Mouse (Mus musculus) heart, embryonic 11.5 days (tissue): ENCODE measurements around the gene Samd13. TPM values are rescaled to one million over a fixed set of nuclear protein-coding genes. Genes with fewer than 3 reads are reported as not detected.

Experiments used
- ATAC-seq: fragments of 200-750 bp; cut with Nextera tagmentation; replicated peaks from 2 replicates; pipeline ENCODE4 v1.8.0; 2017; ENCODE audit warnings: moderate library complexity; ENCODE audit not compliant: insufficient number of reproducible peaks, low FRiP score, low TSS enrichment
- H3K27ac ChIP-seq: fragments of 300-500 bp; sonication (generic); 2 replicates; pipeline ENCODE4 v1.5.1; 2014; ENCODE audit warnings: mild to moderate bottlenecking, low read depth, low read length
- H3K27me3 ChIP-seq: fragments of 300-500 bp; sonication (generic); 2 replicates; pipeline ENCODE4 v1.6.1; 2014; ENCODE audit warnings: mild to moderate bottlenecking, low read length, mixed read lengths; ENCODE audit not compliant: control insufficient read depth, insufficient read depth
- H3K36me3 ChIP-seq: fragments of 300-500 bp; sonication (generic); 2 replicates; pipeline ENCODE4 v1.6.1; 2014; ENCODE audit warnings: mild to moderate bottlenecking, low read length, moderate library complexity, mixed read lengths; ENCODE audit not compliant: control insufficient read depth, insufficient read depth
- H3K4me1 ChIP-seq: fragments of 300-500 bp; sonication (generic); 2 replicates; pipeline ENCODE4 v1.6.1; 2014; ENCODE audit warnings: low read length; ENCODE audit not compliant: control insufficient read depth, insufficient read depth
- H3K4me2 ChIP-seq: fragments of 300-500 bp; sonication (generic); 2 replicates; pipeline ENCODE4 v1.6.1; 2014; ENCODE audit warnings: mild to moderate bottlenecking, moderate library complexity
- H3K4me3 ChIP-seq: fragments of 300-500 bp; sonication (generic); 2 replicates; pipeline ENCODE4 v1.5.1; 2014; ENCODE audit warnings: low read depth, low read length
- H3K9ac ChIP-seq: fragments of 300-500 bp; sonication (generic); 2 replicates; pipeline ENCODE4 v1.6.1; 2014; ENCODE audit warnings: mild to moderate bottlenecking, low read depth, low read length, moderate library complexity
- H3K9me3 ChIP-seq: fragments of 300-500 bp; sonication (generic); replicated peaks from 2 replicates; pipeline ENCODE4 v1.6.1; 2016; ENCODE audit warnings: low read length; ENCODE audit not compliant: control insufficient read depth
- WGBS: fragments of 180-500 bp; shearing (Covaris S2); extraction: QIAGEN DNeasy Blood & Tissue Kit; methylation state at CpG from one replicate; pipeline ENCODE4 v1.1.7; 2014; ENCODE audit not compliant: insufficient replicate concordance; 5-methylcytosine and 5-hydroxymethylcytosine counted together
- polyA plus RNA-seq: library from polyadenylated mRNA; unstranded; fragments of >200 nt; fragmentation: Nextera tagmentation; extraction: Ambion mirVana; gene quantifications from 2 replicates; pipeline ENCODE4 v1.2.1, GENCODE M21; 2014

The Samd13 gene
- polyA plus RNA-seq, 1 experiment from 2014 or later, result 1.7 TPM

DNA sequence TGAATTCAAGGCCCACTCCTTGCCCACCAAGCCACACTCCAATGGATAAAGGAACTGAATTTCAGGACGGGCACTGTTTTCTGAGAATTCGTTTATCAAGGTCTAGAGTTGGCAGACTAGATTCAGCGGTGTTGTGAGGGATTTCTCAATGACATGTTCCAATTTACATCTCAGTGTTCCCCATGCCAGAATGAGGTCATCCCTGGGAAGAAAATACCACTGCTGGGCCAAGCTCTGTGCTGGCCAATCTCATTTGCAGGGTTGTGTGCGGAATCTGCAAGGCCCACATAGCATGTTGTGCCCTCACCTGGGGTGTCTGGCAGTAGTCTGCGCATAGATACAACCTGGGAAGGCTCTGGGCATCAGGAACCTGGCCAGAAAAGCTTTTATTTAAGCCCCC lies 26.1 kb downstream of the Samd13 start:
- ATAC-seq, result no peak
- no peak overlapping the region for H3K4me3 ChIP-seq
- no peaks in the 10 kb centered on the region for H3K36me3 ChIP-seq
- H3K9me3 ChIP-seq, result no peaks in the 10 kb centered on the region
- H3K4me1 ChIP-seq, result peaks cover 3% of the 10 kb centered on the region
- 86% methylated on average over 5 of the region's 5 CpGs for WGBS
- H3K27me3 ChIP-seq, result no peaks in the 10 kb centered on the region
- H3K9ac ChIP-seq, result no peak overlapping the region
- no peak overlapping the region for H3K27ac ChIP-seq
- H3K4me2 ChIP-seq, result no peak overlapping the region

DNA sequence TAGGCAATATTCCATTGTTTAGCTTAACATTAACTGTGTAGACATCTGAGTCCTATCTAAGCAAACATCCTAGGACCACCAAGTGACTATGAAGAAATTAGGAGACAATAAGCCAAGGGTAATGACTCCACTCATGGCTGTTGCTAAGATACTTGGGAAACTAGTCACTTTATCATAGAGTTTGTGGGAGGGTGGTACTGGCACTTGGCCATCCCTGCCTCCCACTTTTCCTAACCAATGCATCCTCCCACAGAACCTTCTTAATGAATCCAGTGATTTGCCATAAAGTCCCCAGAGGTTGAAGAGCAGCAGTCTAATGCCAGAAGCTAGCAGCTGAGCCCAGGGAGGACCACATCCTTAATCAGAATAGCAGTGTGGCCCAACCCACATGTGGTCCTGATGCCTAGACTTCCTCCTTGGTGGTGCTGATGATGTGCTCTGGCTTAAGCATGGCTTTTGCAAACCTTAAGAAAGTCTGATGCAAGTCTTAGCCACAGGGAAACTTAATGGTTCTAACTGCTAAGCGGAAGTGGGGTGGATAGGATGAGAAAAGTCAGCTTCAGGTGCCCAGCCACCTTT lies 27.2 kb downstream of the Samd13 start:
- ATAC-seq, result no peak
- WGBS, result 81% methylated on average over 1 of the region's 1 CpGs

DNA sequence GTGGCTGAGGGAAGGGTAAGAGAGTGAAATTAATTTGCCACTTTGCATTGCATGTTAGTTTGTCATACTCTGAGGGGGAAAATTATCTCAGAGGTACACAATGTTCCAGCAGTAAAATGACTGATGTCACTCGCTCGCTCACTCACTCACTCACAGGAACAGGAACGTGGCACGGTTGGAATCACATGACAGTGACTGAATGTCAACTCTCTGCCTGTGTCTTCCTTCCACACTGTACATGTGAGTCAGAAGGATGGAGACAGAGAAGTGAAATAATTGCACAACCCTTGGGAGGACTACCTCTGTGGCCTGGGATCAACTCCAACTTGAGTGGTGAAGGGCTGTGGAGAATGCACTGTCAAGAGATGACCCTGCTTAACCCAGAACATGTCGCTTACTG lies 28.0 kb downstream of the Samd13 start:
- Histone ChIP-seq H3K27ac (no peak overlapping the region), H3K4me1 (peaks cover 9% of the 10 kb centered on the region), H3K9ac (no peak overlapping the region), H3K4me3 (no peak overlapping the region), H3K36me3 (no peaks in the 10 kb centered on the region), H3K4me2 (no peak overlapping the region), H3K9me3 (no peaks in the 10 kb centered on the region), H3K27me3 (no peaks in the 10 kb centered on the region)
- 88% methylated on average over 5 of the region's 5 CpGs for WGBS
- ATAC-seq, result no peak

More for the DNA sequence above, 27.2 kb downstream of the Samd13 start:
- Histone ChIP-seq H3K4me1 (peaks cover 9% of the 10 kb centered on the region), H3K36me3 (no peaks in the 10 kb centered on the region), H3K27me3 (no peaks in the 10 kb centered on the region), H3K4me2 (no peak overlapping the region), H3K9ac (no peak overlapping the region), H3K27ac (no peak overlapping the region), H3K4me3 (no peak overlapping the region), H3K9me3 (no peaks in the 10 kb centered on the region)

DNA sequence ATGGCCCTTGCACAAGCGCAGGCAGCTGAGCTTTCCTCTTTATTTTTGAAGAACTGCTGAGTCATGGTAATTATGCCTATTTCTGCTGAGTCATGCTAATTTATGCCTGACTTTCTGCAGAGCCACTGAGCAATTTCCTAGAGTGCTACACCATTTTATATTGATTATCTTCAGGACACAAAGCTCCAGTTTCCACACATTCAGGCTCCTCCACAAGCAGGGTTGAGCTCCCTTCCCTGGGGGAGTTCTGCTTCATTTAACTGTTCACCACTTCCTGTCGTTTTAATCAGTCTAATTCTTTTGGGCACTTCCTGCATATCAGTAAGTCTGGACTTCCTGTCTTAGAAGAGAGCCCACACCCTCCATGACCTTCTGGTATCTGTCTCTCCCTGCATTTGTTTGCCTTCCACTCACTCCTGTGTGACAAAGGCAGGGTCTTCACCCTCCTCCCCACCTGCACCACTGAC lies 30.2 kb downstream of the Samd13 start:
- Histone ChIP-seq H3K9ac (no peak overlapping the region), H3K4me2 (no peak overlapping the region), H3K9me3 (no peaks in the 10 kb centered on the region), H3K4me1 (peaks cover 9% of the 10 kb centered on the region), H3K27me3 (no peaks in the 10 kb centered on the region), H3K27ac (peak overlapping the region; percentile 55), H3K4me3 (no peak overlapping the region), H3K36me3 (no peaks in the 10 kb centered on the region)
- peak; percentile 57 for ATAC-seq
- WGBS, result 37% methylated on average over 2 of the region's 2 CpGs

DNA sequence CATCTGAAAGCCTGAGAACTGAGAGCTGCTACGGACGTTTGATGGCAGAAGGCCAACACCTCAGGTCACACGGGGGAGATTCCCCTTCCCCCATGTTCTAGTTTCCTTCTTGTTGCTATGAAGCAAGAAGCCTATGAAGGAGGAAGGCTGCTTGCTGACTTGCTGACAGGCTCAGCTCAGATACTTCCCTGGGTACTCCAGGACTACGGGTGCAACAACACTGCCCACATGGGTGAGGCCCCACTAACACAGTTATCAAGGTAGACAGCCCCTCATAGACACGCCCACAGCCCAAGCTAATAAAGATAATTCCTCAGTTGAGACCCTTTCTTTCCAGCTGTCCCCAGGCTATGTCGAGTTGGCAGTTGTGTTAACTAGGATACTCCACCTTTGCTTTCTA lies 31.7 kb downstream of the Samd13 start:
- H3K36me3 ChIP-seq, result no peaks in the 10 kb centered on the region
- no peaks in the 10 kb centered on the region for H3K9me3 ChIP-seq
- WGBS, result 29% methylated on average over 6 of the region's 6 CpGs
- H3K27ac ChIP-seq, result 0 out of 2 replicates have a peak overlapping the region, but pooled peaks have one; percentile 31
- H3K4me2 ChIP-seq, result no peak overlapping the region
- H3K4me3 ChIP-seq, result no peak overlapping the region
- peaks cover 9% of the 10 kb centered on the region for H3K4me1 ChIP-seq
- no peaks in the 10 kb centered on the region for H3K27me3 ChIP-seq
- peak; percentile 83 for ATAC-seq
- no peak overlapping the region for H3K9ac ChIP-seq

DNA sequence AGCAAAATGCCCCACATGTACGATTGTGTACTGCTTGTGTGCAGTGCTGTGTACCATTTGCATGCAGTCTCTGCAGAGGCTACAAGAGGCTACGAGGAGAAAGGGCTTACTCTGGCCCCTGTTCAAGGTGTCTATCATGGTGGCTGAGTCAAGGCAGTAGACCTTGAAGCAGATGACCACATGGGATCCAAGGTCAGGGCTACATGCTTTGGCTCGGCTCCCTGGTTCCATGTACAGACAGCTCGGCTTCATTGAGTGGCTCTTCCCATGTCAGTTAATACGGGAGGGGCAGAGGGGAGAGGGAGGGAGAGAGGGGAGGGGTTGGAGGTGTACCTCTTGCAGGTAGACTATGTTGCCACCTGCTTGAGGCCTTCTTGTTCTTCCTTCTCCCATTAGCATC lies 33.0 kb downstream of the Samd13 start:
- no peak overlapping the region for H3K4me3 ChIP-seq
- H3K9me3 ChIP-seq, result no peaks in the 10 kb centered on the region
- H3K27me3 ChIP-seq, result no peaks in the 10 kb centered on the region
- no peak overlapping the region for H3K27ac ChIP-seq
- H3K9ac ChIP-seq, result no peak overlapping the region
- no peak overlapping the region for H3K4me2 ChIP-seq
- H3K36me3 ChIP-seq, result no peaks in the 10 kb centered on the region
- peaks cover 12% of the 10 kb centered on the region for H3K4me1 ChIP-seq
- WGBS, result 84% methylated on average over 5 of the region's 5 CpGs
- no peak for ATAC-seq

DNA sequence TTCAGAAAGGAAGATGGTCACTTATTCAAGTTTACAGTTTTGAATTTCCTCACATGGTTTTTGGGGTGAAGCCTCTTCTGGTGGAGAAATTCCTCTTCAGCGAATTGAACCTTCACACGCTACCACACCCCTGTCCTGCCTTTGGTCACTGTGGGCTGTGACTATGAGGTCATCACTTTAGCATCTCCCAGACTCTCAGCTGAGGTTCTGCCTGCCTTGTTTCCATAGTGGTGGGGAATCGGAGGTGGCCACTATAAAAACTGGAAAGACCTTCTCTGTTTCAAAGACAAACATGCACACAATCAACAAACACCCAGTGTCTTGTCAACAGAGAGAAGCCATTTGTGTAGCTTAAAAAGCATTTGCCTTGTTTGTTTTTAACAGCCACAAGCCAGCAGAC lies 34.2 kb downstream of the Samd13 start, which contains the start of gene 4930503B20Rik:
TSS of gene 4930503B20Rik (minus strand) at position 101 of the 400 bp plus-strand sequence.
- no peak for ATAC-seq
- H3K36me3 ChIP-seq, result no peaks in the 10 kb centered on the region
- no peak within 1 kb of the TSS for H3K27ac ChIP-seq
- peaks cover 12% of the 10 kb centered on the region for H3K4me1 ChIP-seq
- no peaks in the 10 kb centered on the region for H3K27me3 ChIP-seq
- no peaks in the 10 kb centered on the region for H3K9me3 ChIP-seq
- WGBS, result 77% methylated on average over 3 of the region's 3 CpGs
- H3K4me2 ChIP-seq, result no peak within 1 kb of the TSS
- H3K4me3 ChIP-seq, result no peak within 1 kb of the TSS
- no peak within 1 kb of the TSS for H3K9ac ChIP-seq

DNA sequence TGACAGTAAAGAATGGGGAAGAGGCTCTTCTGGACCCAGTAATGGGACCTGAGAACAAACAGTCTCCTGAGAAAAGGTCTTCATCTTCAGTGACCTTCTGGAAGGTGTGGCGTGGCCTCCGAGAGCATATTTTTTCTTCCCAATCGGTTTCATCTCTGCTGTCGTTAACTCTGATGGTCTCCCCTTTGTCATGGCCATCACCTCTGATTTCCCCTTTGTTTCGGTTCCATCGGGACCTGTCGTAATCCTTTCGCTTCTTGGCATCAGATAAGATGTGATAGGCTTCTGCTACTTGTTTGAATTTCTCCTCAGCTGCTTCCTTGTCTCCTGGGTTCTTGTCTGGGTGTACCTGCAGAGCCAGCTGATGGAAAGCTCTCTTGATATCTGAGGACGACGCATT lies 34.7 kb downstream of the Samd13 start:
- WGBS, result 82% methylated on average over 10 of the region's 10 CpGs
- no peak overlapping the region for H3K4me3 ChIP-seq

DNA sequence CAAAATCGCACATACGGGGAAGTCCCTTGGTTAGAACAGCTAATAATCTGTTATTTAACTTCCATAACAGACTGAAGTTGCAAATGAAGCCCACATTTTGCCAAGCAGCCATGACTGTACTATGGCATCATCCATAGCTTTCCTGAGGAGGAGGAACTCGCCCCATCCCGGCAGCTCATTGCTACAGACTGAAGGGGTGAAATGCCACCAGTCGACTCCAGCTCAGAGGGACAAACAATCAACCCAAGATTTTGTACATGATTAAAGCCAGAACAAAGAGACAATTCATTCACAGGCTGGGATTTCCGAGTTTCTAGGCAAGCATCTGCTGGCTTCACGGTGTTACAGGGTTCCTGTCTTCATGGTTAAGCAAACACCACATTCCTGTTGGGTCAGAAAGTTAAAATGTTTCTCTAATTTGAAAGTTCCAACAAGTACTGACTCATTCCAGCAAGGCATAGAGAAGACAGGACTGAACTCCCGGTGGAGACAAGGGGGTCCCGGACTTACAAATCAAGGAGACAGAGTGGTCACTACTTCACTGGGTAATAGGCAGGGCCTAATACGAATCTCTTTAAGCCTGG lies 36.0 kb downstream of the Samd13 start:
- Histone ChIP-seq H3K4me3 (no peak overlapping the region), H3K36me3 (no peaks in the 10 kb centered on the region), H3K27me3 (no peaks in the 10 kb centered on the region), H3K9ac (no peak overlapping the region), H3K27ac (no peak overlapping the region), H3K9me3 (no peaks in the 10 kb centered on the region), H3K4me2 (no peak overlapping the region), H3K4me1 (peaks cover 11% of the 10 kb centered on the region)
- WGBS, result 75% methylated on average over 10 of the region's 10 CpGs
- no peak for ATAC-seq

More for the DNA sequence above, 34.7 kb downstream of the Samd13 start:
- peaks cover 13% of the 10 kb centered on the region for H3K4me1 ChIP-seq
- H3K27me3 ChIP-seq, result no peaks in the 10 kb centered on the region
- H3K36me3 ChIP-seq, result no peaks in the 10 kb centered on the region
- H3K4me2 ChIP-seq, result no peak overlapping the region
- no peak for ATAC-seq
- H3K9ac ChIP-seq, result no peak overlapping the region
- no peaks in the 10 kb centered on the region for H3K9me3 ChIP-seq
- no peak overlapping the region for H3K27ac ChIP-seq
